Mouse (Mus musculus) lung, embryonic 14.5 days (tissue): ENCODE results near the gene Gm21887. TPM values are rescaled to one million over a fixed set of nuclear protein-coding genes. Genes with fewer than 3 reads are reported as not detected.
"Not testable (repeated sequence)": the region's sequence is repeated elsewhere in the genome, so short reads cannot be mapped to it uniquely, and the experiment has no call there.

Experiments
- ATAC-seq: fragments of 200-750 bp; cut with Nextera tagmentation; 2 replicates; pipeline ENCODE4 v1.8.0; 2017; ENCODE audit warnings: mild to moderate bottlenecking, moderate TSS enrichment, moderate library complexity; ENCODE audit not compliant: insufficient read depth
- DNase-seq: peaks from one replicate; pipeline ENCODE4 v3.0.0-alpha.2; 2015
- H3K27ac ChIP-seq: fragments of 300-500 bp; sonication (generic); 2 replicates; pipeline ENCODE4 v1.5.1; 2014; ENCODE audit warnings: low read depth, mild to moderate bottlenecking, moderate library complexity
- H3K27me3 ChIP-seq: fragments of 300-500 bp; sonication (generic); 2 replicates; pipeline ENCODE4 v1.6.1; 2014; ENCODE audit warnings: low read length, control low read depth; ENCODE audit not compliant: insufficient read depth
- H3K36me3 ChIP-seq: fragments of 300-500 bp; sonication (generic); 2 replicates; pipeline ENCODE4 v1.6.1; 2014; ENCODE audit warnings: control low read depth; ENCODE audit not compliant: insufficient read depth
- H3K4me1 ChIP-seq: fragments of 300-500 bp; sonication (generic); 2 replicates; pipeline ENCODE4 v1.6.1; 2014; ENCODE audit warnings: antibody characterized with exemption, control low read depth; ENCODE audit not compliant: insufficient read depth
- H3K4me2 ChIP-seq: fragments of 300-500 bp; sonication (generic); 2 replicates; pipeline ENCODE4 v1.6.1; 2014; ENCODE audit warnings: mild to moderate bottlenecking
- H3K4me3 ChIP-seq: fragments of 300-500 bp; sonication (generic); 2 replicates; pipeline ENCODE4 v1.5.1; 2014; ENCODE audit warnings: low read depth, low read length
- H3K9ac ChIP-seq: fragments of 300-500 bp; sonication (generic); 2 replicates; pipeline ENCODE4 v1.6.1; 2014
- H3K9me3 ChIP-seq: fragments of 300-500 bp; sonication (generic); 2 replicates; pipeline ENCODE4 v1.6.1; 2016; ENCODE audit warnings: low read depth, low read length, control low read depth
- WGBS: fragments of 180-500 bp; shearing (Covaris S2); extraction: QIAGEN DNeasy Blood & Tissue Kit; methylation state at CpG from one replicate; pipeline ENCODE4 v1.1.7; 2014; 5-methylcytosine and 5-hydroxymethylcytosine counted together
- polyA plus RNA-seq: library from polyadenylated mRNA; unstranded; fragments of >200 nt; fragmentation: Nextera tagmentation; extraction: Ambion mirVana; gene quantifications from 2 replicates; pipeline ENCODE4 v1.2.1, GENCODE M21; 2014

The Gm21887 gene
- polyA plus RNA-seq, 1 experiment from 2014 or later, result 439 TPM

GRCm38 (mm10) chrX:169991128-169991873 lies 18.2 kb upstream of the Gm21887 start:
- H3K4me1 ChIP-seq, H3K9ac ChIP-seq, H3K4me3 ChIP-seq, H3K27ac ChIP-seq: not testable (repeated sequence)
- 35% methylated on average over 28 of the region's 28 CpGs for WGBS
- DNase-seq (peak; percentile 62), ATAC-seq (peak; percentile 66)
- H3K36me3 ChIP-seq, result peaks cover 42% of the 10 kb centered on the region
- peaks cover 66% of the 10 kb centered on the region for H3K9me3 ChIP-seq
- H3K4me2 ChIP-seq, result peak overlapping the region; percentile 35
- H3K27me3 ChIP-seq, result peaks cover 16% of the 10 kb centered on the region

- not testable (repeated sequence) for H3K27ac ChIP-seq, H3K4me1 ChIP-seq, H3K9ac ChIP-seq, ATAC-seq, H3K4me2 ChIP-seq, H3K4me3 ChIP-seq, DNase-seq
- Histone ChIP-seq H3K36me3 (peaks cover 33% of the 10 kb centered on the region), H3K9me3 (peaks cover 63% of the 10 kb centered on the region), H3K27me3 (peaks cover 16% of the 10 kb centered on the region)
- 36% methylated on average over 15 of the region's 15 CpGs for WGBS
Observed at GRCm38 (mm10) chrX:169992086-169992930, 17.2 kb upstream of the Gm21887 start.

GRCm38 (mm10) chrX:169992951-169993547 lies 16.4 kb upstream of the Gm21887 start:
- Histone ChIP-seq H3K36me3 (peaks cover 28% of the 10 kb centered on the region), H3K9me3 (peaks cover 65% of the 10 kb centered on the region), H3K27me3 (peaks cover 16% of the 10 kb centered on the region)
- not testable (repeated sequence) for H3K9ac ChIP-seq, H3K4me3 ChIP-seq, DNase-seq, H3K27ac ChIP-seq, ATAC-seq, H3K4me1 ChIP-seq, H3K4me2 ChIP-seq
- WGBS, result 55% methylated on average over 8 of the region's 8 CpGs

- not testable (repeated sequence) for H3K9ac ChIP-seq, H3K27ac ChIP-seq, H3K4me2 ChIP-seq, ATAC-seq, H3K4me1 ChIP-seq, DNase-seq, H3K4me3 ChIP-seq
- Histone ChIP-seq H3K36me3 (peaks cover 17% of the 10 kb centered on the region), H3K27me3 (peaks cover 12% of the 10 kb centered on the region), H3K9me3 (peaks cover 63% of the 10 kb centered on the region)
- 54% methylated on average over 33 of the region's 33 CpGs for WGBS
Observed at GRCm38 (mm10) chrX:169994011-169994865, 15.2 kb upstream of the Gm21887 start.

GRCm38 (mm10) chrX:169994866-169995711 lies 14.4 kb upstream of the Gm21887 start:
- ATAC-seq, H3K9ac ChIP-seq, H3K36me3 ChIP-seq, H3K4me1 ChIP-seq, H3K4me3 ChIP-seq, H3K4me2 ChIP-seq, H3K27ac ChIP-seq: not testable (repeated sequence)
- H3K27me3 ChIP-seq, result peaks cover 12% of the 10 kb centered on the region
- DNase-seq, result peak; percentile 6
- peaks cover 61% of the 10 kb centered on the region for H3K9me3 ChIP-seq
- 47% methylated on average over 2 of the region's 2 CpGs for WGBS

- WGBS, result 51% methylated on average over 17 of the region's 17 CpGs
- H3K4me2 ChIP-seq, H3K27ac ChIP-seq, ATAC-seq, H3K9ac ChIP-seq, H3K4me3 ChIP-seq, DNase-seq, H3K4me1 ChIP-seq, H3K36me3 ChIP-seq: not testable (repeated sequence)
- H3K9me3 ChIP-seq, result peaks cover 60% of the 10 kb centered on the region
- H3K27me3 ChIP-seq, result peaks cover 12% of the 10 kb centered on the region
Observed at GRCm38 (mm10) chrX:169995909-169996521, 13.4 kb upstream of the Gm21887 start.

- peak overlapping the region; percentile 99 for H3K4me2 ChIP-seq
- peaks cover 12% of the 10 kb centered on the region for H3K27me3 ChIP-seq
- 0 out of 2 replicates have a peak overlapping the region, but pooled peaks have one; percentile 74 for H3K27ac ChIP-seq
- H3K9ac ChIP-seq, result peak overlapping the region; percentile 45
- peak overlapping the region; percentile 51 for H3K4me3 ChIP-seq
- 55% methylated on average over 46 of the region's 46 CpGs for WGBS
- peaks cover 60% of the 10 kb centered on the region for H3K9me3 ChIP-seq
- DNase-seq, H3K36me3 ChIP-seq, H3K4me1 ChIP-seq: not testable (repeated sequence)
- ATAC-seq, result peak; percentile 28
Observed at GRCm38 (mm10) chrX:169996926-169997325, 12.5 kb upstream of the Gm21887 start.

GRCm38 (mm10) chrX:169997456-169997853 lies 12.0 kb upstream of the Gm21887 start:
- ATAC-seq, H3K4me1 ChIP-seq, H3K36me3 ChIP-seq: not testable (repeated sequence)
- Histone ChIP-seq H3K4me3 (peak overlapping the region; percentile 51), H3K27me3 (peaks cover 12% of the 10 kb centered on the region), H3K9me3 (peaks cover 56% of the 10 kb centered on the region), H3K4me2 (peak overlapping the region; percentile 99), H3K9ac (peak overlapping the region; percentile 45), H3K27ac (peak overlapping the region; percentile 74)
- peak; percentile 2 for DNase-seq
- WGBS, result 53% methylated on average over 40 of the region's 40 CpGs
